Mouse (Mus musculus) forebrain, postnatal 0 days (tissue): ENCODE measurements at regions not wholly inside any gene's neighbourhood (a gene's known extent, or its start where the extent isn't known, plus 50 kb on each side); places are given as distances from the start of the nearest gene placed in this dataset.

Source experiments
- ATAC-seq: fragments of 200-750 bp; cut with Nextera tagmentation; 2 replicates; pipeline ENCODE4 v1.8.0; 2017; ENCODE audit warnings: mild to moderate bottlenecking, moderate library complexity
- DNase-seq: peaks from one replicate; pipeline ENCODE4 v3.0.0-alpha.2; 2015
- H3K27ac ChIP-seq: fragments of 300-500 bp; sonication (generic); 2 replicates; pipeline ENCODE4 v1.5.1; 2014; ENCODE audit warnings: low read depth, mild to moderate bottlenecking, antibody characterized with exemption, low read length, moderate library complexity, mixed read lengths
- H3K27me3 ChIP-seq: fragments of 300-500 bp; sonication (generic); 2 replicates; pipeline ENCODE4 v1.6.1; 2014; ENCODE audit warnings: mild to moderate bottlenecking, low read length, mixed read lengths; ENCODE audit not compliant: insufficient read depth
- H3K36me3 ChIP-seq: fragments of 300-500 bp; sonication (generic); 2 replicates; pipeline ENCODE4 v1.6.1; 2014; ENCODE audit warnings: mild to moderate bottlenecking, moderate library complexity; ENCODE audit not compliant: insufficient read depth
- H3K4me1 ChIP-seq: fragments of 300-500 bp; sonication (generic); 2 replicates; pipeline ENCODE4 v1.6.1; 2014; ENCODE audit warnings: antibody characterized with exemption; ENCODE audit not compliant: insufficient read depth
- H3K4me2 ChIP-seq: fragments of 300-500 bp; sonication (generic); 2 replicates; pipeline ENCODE4 v1.6.1; 2014; ENCODE audit warnings: low read depth, mild to moderate bottlenecking, moderate library complexity
- H3K4me3 ChIP-seq: fragments of 300-500 bp; sonication (generic); 2 replicates; pipeline ENCODE4 v1.5.1; 2014; ENCODE audit warnings: low read depth, low read length, mixed read lengths
- H3K9ac ChIP-seq: fragments of 300-500 bp; sonication (generic); 2 replicates; pipeline ENCODE4 v1.6.1; 2014; ENCODE audit warnings: mild to moderate bottlenecking
- H3K9me3 ChIP-seq: fragments of 300-500 bp; sonication (generic); 2 replicates; pipeline ENCODE4 v1.6.1; 2016; ENCODE audit warnings: low read length
- CTCF ChIP-seq: sonication (generic); IDR thresholded peaks from 2 replicates; pipeline ENCODE4 v1.5.1; 2016; ENCODE audit warnings: antibody characterized with exemption, control low read depth, low read depth
- WGBS: fragments of 180-500 bp; shearing (Covaris S2); extraction: QIAGEN DNeasy Blood & Tissue Kit; methylation state at CpG from one replicate; pipeline ENCODE4 v1.1.7; 2014; 5-methylcytosine and 5-hydroxymethylcytosine counted together

- Histone ChIP-seq H3K36me3 (no peaks in the 10 kb centered on the region), H3K4me2 (no peak overlapping the region), H3K27ac (no peak overlapping the region), H3K9ac (no peak overlapping the region), H3K4me1 (no peaks in the 10 kb centered on the region), H3K4me3 (no peak overlapping the region), H3K9me3 (no peaks in the 10 kb centered on the region), H3K27me3 (no peaks in the 10 kb centered on the region)
- DNase-seq (no peak), ATAC-seq (no peak)
- no peak for TF ChIP-seq CTCF
- WGBS = 91% methylated on average over 10 of the region's 10 CpGs
These were observed 391.1 kb upstream of the Mmadhc start for GRCm38 (mm10) chr2:50687672-50688151.

GRCm38 (mm10) chr2:50687222-50687621 lies 390.6 kb upstream of the Mmadhc start:
- Histone ChIP-seq H3K4me2 (no peak overlapping the region), H3K9me3 (no peaks in the 10 kb centered on the region), H3K9ac (no peak overlapping the region), H3K4me3 (no peak overlapping the region), H3K36me3 (no peaks in the 10 kb centered on the region), H3K27me3 (no peaks in the 10 kb centered on the region), H3K27ac (no peak overlapping the region), H3K4me1 (no peaks in the 10 kb centered on the region)
- 76% methylated on average over 5 of the region's 5 CpGs for WGBS
- no peak for TF ChIP-seq CTCF
- DNase-seq (no peak), ATAC-seq (no peak)

- Histone ChIP-seq H3K4me3 (no peak overlapping the region), H3K9ac (no peak overlapping the region), H3K9me3 (no peaks in the 10 kb centered on the region), H3K4me2 (no peak overlapping the region), H3K36me3 (no peaks in the 10 kb centered on the region), H3K4me1 (no peaks in the 10 kb centered on the region), H3K27ac (no peak overlapping the region), H3K27me3 (no peaks in the 10 kb centered on the region)
- no peak for ATAC-seq
- WGBS = 85% methylated on average over 1 of the region's 1 CpGs
- TF ChIP-seq CTCF = no peak
- DNase-seq = no peak
These were observed 380.9 kb upstream of the Mmadhc start for GRCm38 (mm10) chr2:50677456-50677855.

GRCm38 (mm10) chr2:50675736-50676550 lies 379.3 kb upstream of the Mmadhc start:
- no peak overlapping the region for H3K4me3 ChIP-seq
- no peak overlapping the region for H3K9ac ChIP-seq
- H3K4me2 ChIP-seq = no peak overlapping the region
- H3K36me3 ChIP-seq = no peaks in the 10 kb centered on the region
- H3K27ac ChIP-seq = no peak overlapping the region
- no peak for TF ChIP-seq CTCF
- ATAC-seq (no peak), DNase-seq (no peak)
- no peaks in the 10 kb centered on the region for H3K27me3 ChIP-seq
- no peaks in the 10 kb centered on the region for H3K9me3 ChIP-seq
- H3K4me1 ChIP-seq = no peaks in the 10 kb centered on the region
- WGBS = 84% methylated on average over 7 of the region's 7 CpGs

GRCm38 (mm10) chr2:50674856-50675175 lies 378.2 kb upstream of the Mmadhc start:
- no peaks in the 10 kb centered on the region for H3K9me3 ChIP-seq
- H3K36me3 ChIP-seq = no peaks in the 10 kb centered on the region
- no peak overlapping the region for H3K9ac ChIP-seq
- H3K4me2 ChIP-seq = no peak overlapping the region
- no peaks in the 10 kb centered on the region for H3K27me3 ChIP-seq
- H3K4me3 ChIP-seq = no peak overlapping the region
- ATAC-seq (no peak), DNase-seq (no peak)
- WGBS = 89% methylated on average over 3 of the region's 3 CpGs
- no peaks in the 10 kb centered on the region for H3K4me1 ChIP-seq
- H3K27ac ChIP-seq = no peak overlapping the region
- TF ChIP-seq CTCF = no peak

GRCm38 (mm10) chr2:50674151-50674855 lies 377.7 kb upstream of the Mmadhc start:
- DNase-seq (no peak), ATAC-seq (no peak)
- H3K27ac ChIP-seq = no peak overlapping the region
- H3K9ac ChIP-seq = no peak overlapping the region
- 84% methylated on average over 7 of the region's 7 CpGs for WGBS
- H3K9me3 ChIP-seq = no peaks in the 10 kb centered on the region
- no peak overlapping the region for H3K4me2 ChIP-seq
- H3K4me3 ChIP-seq = no peak overlapping the region
- H3K4me1 ChIP-seq = no peaks in the 10 kb centered on the region
- H3K36me3 ChIP-seq = no peaks in the 10 kb centered on the region
- TF ChIP-seq CTCF = no peak
- no peaks in the 10 kb centered on the region for H3K27me3 ChIP-seq

- ATAC-seq (no peak), DNase-seq (no peak)
- Histone ChIP-seq H3K9ac (no peak overlapping the region), H3K9me3 (no peaks in the 10 kb centered on the region), H3K4me1 (no peaks in the 10 kb centered on the region), H3K4me3 (no peak overlapping the region), H3K27ac (no peak overlapping the region), H3K36me3 (no peaks in the 10 kb centered on the region), H3K27me3 (no peaks in the 10 kb centered on the region), H3K4me2 (no peak overlapping the region)
- no peak for TF ChIP-seq CTCF
These were observed 372.7 kb upstream of the Mmadhc start for GRCm38 (mm10) chr2:50669297-50669696.
